Mouse (Mus musculus) heart, adult 11 months (tissue): ENCODE measurements around the gene Stam.
"Not testable (repeated sequence)": the region's sequence is repeated elsewhere in the genome, so short reads cannot be mapped to it uniquely, and the experiment has no call there.

ENCODE experiments used
- DNase-seq: peaks from one replicate; pipeline ENCODE4 v3.0.0; 2022

Gene Stam

GRCm38 (mm10) chr2:14198325-14198903 lies 124.5 kb downstream of the Stam start:
- DNase-seq = not testable (repeated sequence)
